Mouse (Mus musculus): Measurements from ENCODE around the gene Crybb3. TPM values are rescaled to one million over a fixed set of nuclear protein-coding genes. Genes with fewer than 3 reads are reported as not detected.

The Crybb3 gene
- polyA plus RNA-seq, 1 experiment, result 4.8 TPM

GRCm38 (mm10) chr5:113045511-113046273 lies 35.7 kb downstream of the Crybb3 start:
- Histone ChIP-seq H3K4me3 (ENCODE audit: control insufficient read depth, insufficient read depth, low read length) (no peak overlapping the region), H3K27me3 (ENCODE audit: control insufficient read depth, insufficient read depth, low read length) (no peaks in the 10 kb centered on the region), H3K4me1 (replicated peaks; ENCODE audit: control insufficient read depth, insufficient read depth, low read length) (no peaks in the 10 kb centered on the region), H3K27ac (ENCODE audit: control insufficient read depth, insufficient read depth, low read length) (no peak overlapping the region), H3K36me3 (ENCODE audit: control insufficient read depth, insufficient read depth, low read length) (no peaks in the 10 kb centered on the region)
- DNase-seq, result no peak
- WGBS, result 90% methylated on average over 10 of the region's 10 CpGs
- TF ChIP-seq CTCF (IDR thresholded peaks at IDR 0.05; ENCODE audit: borderline replicate concordance, control insufficient read depth, extremely low read depth, insufficient read depth, low read length, poor library complexity) (no peak), POLR2A (IDR thresholded peaks at IDR 0.05; ENCODE audit: control insufficient read depth, extremely low read depth, insufficient read depth, low read length, poor library complexity) (no peak)

DNA sequence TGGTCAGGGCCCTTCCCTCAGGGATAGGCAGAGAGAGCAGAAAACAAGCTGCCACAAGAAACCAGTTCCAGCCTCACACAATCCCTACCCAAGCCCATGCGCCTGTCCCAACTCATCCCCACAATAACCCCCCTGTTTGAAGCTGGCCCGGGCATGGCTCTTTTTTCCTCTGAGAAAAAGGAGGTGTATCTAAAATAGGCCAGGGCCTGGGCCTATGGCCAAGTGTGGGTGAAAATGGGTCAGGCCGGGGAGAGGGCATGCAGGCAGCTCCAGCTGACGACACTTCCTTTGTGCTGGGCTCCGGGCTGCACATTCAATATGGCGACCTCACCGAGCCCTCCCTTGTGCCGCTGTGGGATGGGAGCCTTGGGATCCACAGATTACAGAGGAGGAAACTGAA lies 37.9 kb downstream of the Crybb3 start:
- Histone ChIP-seq H3K36me3 (ENCODE audit: control insufficient read depth, insufficient read depth, low read length) (no peaks in the 10 kb centered on the region), H3K4me3 (ENCODE audit: control insufficient read depth, insufficient read depth, low read length) (no peak overlapping the region), H3K27me3 (ENCODE audit: control insufficient read depth, insufficient read depth, low read length) (no peaks in the 10 kb centered on the region), H3K27ac (ENCODE audit: control insufficient read depth, insufficient read depth, low read length) (no peak overlapping the region), H3K4me1 (replicated peaks; ENCODE audit: control insufficient read depth, insufficient read depth, low read length) (no peaks in the 10 kb centered on the region)
- 89% methylated on average over 8 of the region's 8 CpGs for WGBS
- TF ChIP-seq POLR2A (IDR thresholded peaks at IDR 0.05; ENCODE audit: control insufficient read depth, extremely low read depth, insufficient read depth, low read length, poor library complexity) (no peak), CTCF (IDR thresholded peaks at IDR 0.05; ENCODE audit: borderline replicate concordance, control insufficient read depth, extremely low read depth, insufficient read depth, low read length, poor library complexity) (no peak)
- no peak for DNase-seq

GRCm38 (mm10) chr5:113041567-113042071 lies 39.8 kb downstream of the Crybb3 start:
- no peak for DNase-seq
- H3K36me3 ChIP-seq (ENCODE audit: control insufficient read depth, insufficient read depth, low read length), result no peaks in the 10 kb centered on the region
- TF ChIP-seq CTCF (IDR thresholded peaks at IDR 0.05; ENCODE audit: borderline replicate concordance, control insufficient read depth, extremely low read depth, insufficient read depth, low read length, poor library complexity), result no peak
- no peak for TF ChIP-seq POLR2A (IDR thresholded peaks at IDR 0.05; ENCODE audit: control insufficient read depth, extremely low read depth, insufficient read depth, low read length, poor library complexity)
- no peaks in the 10 kb centered on the region for H3K4me1 ChIP-seq (replicated peaks; ENCODE audit: control insufficient read depth, insufficient read depth, low read length)
- WGBS, result 89% methylated on average over 5 of the region's 5 CpGs
- H3K27ac ChIP-seq (ENCODE audit: control insufficient read depth, insufficient read depth, low read length), result no peak overlapping the region
- no peaks in the 10 kb centered on the region for H3K27me3 ChIP-seq (ENCODE audit: control insufficient read depth, insufficient read depth, low read length)
- no peak overlapping the region for H3K4me3 ChIP-seq (ENCODE audit: control insufficient read depth, insufficient read depth, low read length)

- H3K4me1 ChIP-seq (replicated peaks; ENCODE audit: control insufficient read depth, insufficient read depth, low read length), result peaks cover 4% of the 10 kb centered on the region
- no peak for DNase-seq
- H3K27me3 ChIP-seq (ENCODE audit: control insufficient read depth, insufficient read depth, low read length), result no peaks in the 10 kb centered on the region
- H3K36me3 ChIP-seq (ENCODE audit: control insufficient read depth, insufficient read depth, low read length), result no peaks in the 10 kb centered on the region
- no peak for TF ChIP-seq CTCF (IDR thresholded peaks at IDR 0.05; ENCODE audit: borderline replicate concordance, control insufficient read depth, extremely low read depth, insufficient read depth, low read length, poor library complexity)
- no peak for TF ChIP-seq POLR2A (IDR thresholded peaks at IDR 0.05; ENCODE audit: control insufficient read depth, extremely low read depth, insufficient read depth, low read length, poor library complexity)
- WGBS, result 93% methylated on average over 6 of the region's 6 CpGs
- H3K4me3 ChIP-seq (ENCODE audit: control insufficient read depth, insufficient read depth, low read length), result no peak overlapping the region
- H3K27ac ChIP-seq (ENCODE audit: control insufficient read depth, insufficient read depth, low read length), result no peak overlapping the region
Measured at GRCm38 (mm10) chr5:113040776-113041175, 40.6 kb downstream of the Crybb3 start.

DNA sequence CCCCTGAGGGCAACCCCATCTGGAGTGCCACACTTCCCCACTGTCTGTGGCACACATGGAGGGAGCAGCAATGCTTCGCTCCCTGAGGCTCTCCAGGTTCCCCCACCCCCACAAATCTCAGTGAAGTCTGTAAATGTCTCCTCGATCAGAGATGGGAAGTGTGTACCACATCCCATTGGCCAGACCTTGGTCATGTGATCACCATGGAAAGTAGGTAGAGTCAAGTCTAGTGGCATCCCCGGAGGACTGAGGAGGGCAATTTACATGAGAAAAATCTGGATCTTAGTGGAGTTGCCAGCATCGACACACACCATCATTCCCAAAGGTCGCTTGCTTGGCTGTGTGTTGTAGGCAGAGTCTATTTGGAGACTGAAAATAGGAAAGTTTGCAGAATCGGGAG lies 42.8 kb downstream of the Crybb3 start:
- no peak for DNase-seq
- H3K4me3 ChIP-seq (ENCODE audit: control insufficient read depth, insufficient read depth, low read length), result no peak overlapping the region
- 96% methylated on average over 6 of the region's 6 CpGs for WGBS
- H3K36me3 ChIP-seq (ENCODE audit: control insufficient read depth, insufficient read depth, low read length), result no peaks in the 10 kb centered on the region
- H3K27me3 ChIP-seq (ENCODE audit: control insufficient read depth, insufficient read depth, low read length), result no peaks in the 10 kb centered on the region
- H3K4me1 ChIP-seq (replicated peaks; ENCODE audit: control insufficient read depth, insufficient read depth, low read length), result peaks cover 13% of the 10 kb centered on the region
- TF ChIP-seq CTCF (IDR thresholded peaks at IDR 0.05; ENCODE audit: borderline replicate concordance, control insufficient read depth, extremely low read depth, insufficient read depth, low read length, poor library complexity) (no peak), POLR2A (IDR thresholded peaks at IDR 0.05; ENCODE audit: control insufficient read depth, extremely low read depth, insufficient read depth, low read length, poor library complexity) (no peak)
- H3K27ac ChIP-seq (ENCODE audit: control insufficient read depth, insufficient read depth, low read length), result no peak overlapping the region

DNA sequence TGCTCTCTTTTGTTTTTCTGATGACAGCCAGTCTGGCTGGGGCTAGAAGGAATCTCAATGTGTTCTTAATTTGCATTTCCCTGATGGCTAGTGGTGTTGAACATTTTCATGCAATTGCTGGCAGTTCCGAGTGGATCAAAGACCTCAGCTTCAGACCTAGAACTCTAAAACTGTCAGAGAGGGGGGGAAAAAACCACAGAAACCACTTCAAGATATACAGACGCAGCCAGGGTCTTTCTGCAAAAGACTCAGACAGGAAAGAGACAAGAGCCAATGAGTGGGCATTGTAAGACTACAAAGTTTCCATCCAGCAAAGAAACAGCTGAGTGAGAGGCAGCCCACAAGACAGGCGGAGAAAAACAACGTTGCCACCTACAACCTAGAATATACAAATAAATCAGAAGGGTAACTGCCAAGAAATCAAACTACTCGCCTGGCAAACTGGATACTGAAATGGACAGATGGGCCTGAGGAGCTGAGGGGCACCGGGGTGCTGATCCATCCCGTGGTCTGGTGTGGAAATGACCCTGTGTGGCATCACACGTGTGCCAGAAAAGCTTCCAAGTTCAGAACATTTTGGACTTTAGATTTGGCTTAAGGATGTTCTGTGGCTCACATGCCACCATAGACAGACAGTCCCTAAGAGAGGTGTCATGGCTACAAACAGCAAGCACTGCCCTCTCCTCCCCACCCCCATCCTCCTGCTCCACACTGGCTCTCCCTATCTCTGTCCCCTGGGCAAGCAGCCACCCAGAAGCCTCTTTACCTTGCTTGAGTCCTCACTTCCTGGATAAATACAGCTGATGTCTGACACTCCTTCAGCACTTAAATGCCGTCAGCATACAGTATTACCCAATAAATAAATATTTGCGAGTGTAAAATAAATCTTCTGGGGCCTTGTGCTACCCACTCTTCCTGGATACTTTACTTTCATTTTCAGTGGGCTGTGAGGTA lies 46.0 kb downstream of the Crybb3 start:
- Histone ChIP-seq H3K27ac (ENCODE audit: control insufficient read depth, insufficient read depth, low read length) (peak overlapping the region; percentile 4; the same call in 1 of the 2 replicates), H3K36me3 (ENCODE audit: control insufficient read depth, insufficient read depth, low read length) (no peaks in the 10 kb centered on the region), H3K27me3 (ENCODE audit: control insufficient read depth, insufficient read depth, low read length) (no peaks in the 10 kb centered on the region), H3K4me1 (replicated peaks; ENCODE audit: control insufficient read depth, insufficient read depth, low read length) (peaks cover 13% of the 10 kb centered on the region), H3K4me3 (ENCODE audit: control insufficient read depth, insufficient read depth, low read length) (no peak overlapping the region)
- WGBS, result 11% methylated on average over 10 of the region's 10 CpGs
- DNase-seq, result peak; percentile 53
- TF ChIP-seq POLR2A (IDR thresholded peaks at IDR 0.05; ENCODE audit: control insufficient read depth, extremely low read depth, insufficient read depth, low read length, poor library complexity), result no peak
- TF ChIP-seq CTCF (IDR thresholded peaks at IDR 0.05; ENCODE audit: borderline replicate concordance, control insufficient read depth, extremely low read depth, insufficient read depth, low read length, poor library complexity), result no peak
